Mouse (Mus musculus): ENCODE measurements at regions not wholly inside any gene's neighbourhood (a gene's known extent, or its start where the extent isn't known, plus 50 kb on each side); places are given as distances from the start of the nearest gene placed in this dataset.

GRCm38 (mm10) chr8:116227003-116227402, 277.8 kb upstream of the Dynlrb2 start:
- DNase-seq (ENCODE audit: extremely low spot score): no peak

- no peak for DNase-seq (ENCODE audit: extremely low spot score)
Measured at GRCm38 (mm10) chr8:116223235-116223634, 281.5 kb upstream of the Dynlrb2 start.

- DNase-seq (ENCODE audit: extremely low spot score): no peak
Measured at GRCm38 (mm10) chr8:116215909-116216308, 288.9 kb upstream of the Dynlrb2 start.

GRCm38 (mm10) chr8:116215286-116215860, 289.4 kb upstream of the Dynlrb2 start:
- DNase-seq (ENCODE audit: extremely low spot score): no peak

- DNase-seq (ENCODE audit: extremely low spot score): no peak
Measured at GRCm38 (mm10) chr8:116203631-116204030, 301.1 kb upstream of the Dynlrb2 start.

- DNase-seq (ENCODE audit: extremely low spot score): no peak
Measured at GRCm38 (mm10) chr8:116200459-116200999, 304.2 kb upstream of the Dynlrb2 start.

- no peak for DNase-seq (ENCODE audit: extremely low spot score)
Measured at GRCm38 (mm10) chr8:116196623-116197184, 308.1 kb upstream of the Dynlrb2 start.

GRCm38 (mm10) chr8:116192096-116192495, 312.7 kb upstream of the Dynlrb2 start:
- no peak for DNase-seq (ENCODE audit: extremely low spot score)

GRCm38 (mm10) chr8:116185206-116185605, 319.6 kb upstream of the Dynlrb2 start:
- DNase-seq (ENCODE audit: extremely low spot score): no peak

- no peak for DNase-seq (ENCODE audit: extremely low spot score)
Measured at GRCm38 (mm10) chr8:116184241-116184640, 320.5 kb upstream of the Dynlrb2 start.

GRCm38 (mm10) chr8:116177946-116178345, 326.8 kb upstream of the Dynlrb2 start:
- no peak for DNase-seq (ENCODE audit: extremely low spot score)

GRCm38 (mm10) chr8:116174891-116175290, 329.9 kb upstream of the Dynlrb2 start:
- DNase-seq (ENCODE audit: extremely low spot score): no peak

GRCm38 (mm10) chr8:116173961-116174360, 330.8 kb upstream of the Dynlrb2 start:
- DNase-seq (ENCODE audit: extremely low spot score): no peak

GRCm38 (mm10) chr8:116167874-116168273, 336.9 kb upstream of the Dynlrb2 start:
- no peak for DNase-seq (ENCODE audit: extremely low spot score)

GRCm38 (mm10) chr8:116164989-116165299, 339.8 kb upstream of the Dynlrb2 start:
- DNase-seq (ENCODE audit: extremely low spot score): no peak

GRCm38 (mm10) chr8:116164190-116164988, 340.4 kb upstream of the Dynlrb2 start:
- DNase-seq (ENCODE audit: extremely low spot score): no peak

- no peak for DNase-seq (ENCODE audit: extremely low spot score)
Measured at GRCm38 (mm10) chr8:116160932-116161331, 343.8 kb upstream of the Dynlrb2 start.

- DNase-seq (ENCODE audit: extremely low spot score): peak; percentile 42
Measured at GRCm38 (mm10) chr8:116143687-116144573, 360.8 kb upstream of the Dynlrb2 start.

- DNase-seq (ENCODE audit: extremely low spot score): no peak
Measured at GRCm38 (mm10) chr8:116141363-116141762, 363.4 kb upstream of the Dynlrb2 start.

- DNase-seq (ENCODE audit: extremely low spot score): no peak
Measured at GRCm38 (mm10) chr8:116139934-116140333, 364.8 kb upstream of the Dynlrb2 start.

- no peak for DNase-seq (ENCODE audit: extremely low spot score)
Measured at GRCm38 (mm10) chr8:116137765-116138164, 367.0 kb upstream of the Dynlrb2 start.

GRCm38 (mm10) chr8:116133503-116133902, 371.3 kb upstream of the Dynlrb2 start:
- no peak for DNase-seq (ENCODE audit: extremely low spot score)

Data from embryo, embryonic 9.5 days (tissue).